In genomic region chr1:152434166-152434565, GRCm38 (mm10) we compare ENCODE assay signal across 18 mouse cellular contexts. TPM values are rescaled to one million over a fixed set of nuclear protein-coding genes. Genes with fewer than 3 reads are reported as not detected.
"Had no signal": no experiment of that assay in that cellular context is flagged by ENCODE, and none has a peak within 500 bp of the region (broad histone marks: within the 10 kb centered on the region; RNA-seq: fewer than 3 reads in every experiment).

No protein-coding gene starts in this region.

- H3K4me1 ChIP-seq: limb, embryonic 10.5 days; liver, embryonic 13.5 days had no signal

- H3K36me3 ChIP-seq: limb, embryonic 10.5 days; limb, embryonic 13.5 days; liver, embryonic 13.5 days had no signal

- ATAC-seq: hindbrain, postnatal 0 days; inflammation-experienced regulatory T-cells, adult 6 months; intestine, embryonic 16.5 days had no signal

- DNase-seq: layer of hippocampus, adult 9-11 months; liver, embryonic 13.5 days; lung, adult 2 months; lung, postnatal 14 days; lung, postnatal 4 days; midbrain, embryonic 14.5 days; thymus, adult 2 months; thymus, postnatal 25 days had no signal

- H3K4me3 ChIP-seq: layer of hippocampus, adult 2 months; limb, embryonic 10.5 days; limb, embryonic 13.5 days; liver, embryonic 13.5 days had no signal

- H3K4me2 ChIP-seq: limb, embryonic 13.5 days; liver, embryonic 13.5 days; midbrain, embryonic 11.5 days had no signal

- H3K9me3 ChIP-seq: limb, embryonic 10.5 days; limb, embryonic 13.5 days; liver, embryonic 13.5 days had no signal

- H3K27ac ChIP-seq: hindbrain, postnatal 0 days; layer of hippocampus, adult 2 months; limb, embryonic 10.5 days; limb, embryonic 13.5 days; liver, embryonic 13.5 days; stomach, postnatal 0 days had no signal

- H3K27me3 ChIP-seq: limb, embryonic 13.5 days; liver, embryonic 13.5 days had no signal

- H3K9ac ChIP-seq: limb, embryonic 13.5 days; liver, embryonic 13.5 days had no signal

RNA-seq across cellular contexts. Expression of gene Colgalt2, which starts 34.5 kb away (rescaled TPM):
- total RNA-seq: megakaryocyte progenitor cell, adult 5-6 weeks; megakaryocyte-erythroid progenitor cell, adult 5-6 weeks had no signal
- polyA plus RNA-seq: inflammation-experienced regulatory T-cells, adult 6 months had no signal
